Mouse (Mus musculus) testis, adult 2 months (tissue): ENCODE results near the gene Rab40c.

Experiments used
- CTCF ChIP-seq: fragments of 200-500 bp; IDR thresholded peaks from 2 replicates; pipeline ENCODE4 v1.5.1; 2012; ENCODE audit warnings: low read depth, mild to moderate bottlenecking, inconsistent platforms, low read length, moderate library complexity; ENCODE audit not compliant: control insufficient read depth, insufficient read depth, insufficient replicate concordance
- POLR2A ChIP-seq: fragments of 200-500 bp; IDR thresholded peaks from 2 replicates; pipeline ENCODE4 v1.6.1; 2012; ENCODE audit warnings: low read depth, mild to moderate bottlenecking, inconsistent platforms, low read length, moderate library complexity; ENCODE audit not compliant: control insufficient read depth

DNA sequence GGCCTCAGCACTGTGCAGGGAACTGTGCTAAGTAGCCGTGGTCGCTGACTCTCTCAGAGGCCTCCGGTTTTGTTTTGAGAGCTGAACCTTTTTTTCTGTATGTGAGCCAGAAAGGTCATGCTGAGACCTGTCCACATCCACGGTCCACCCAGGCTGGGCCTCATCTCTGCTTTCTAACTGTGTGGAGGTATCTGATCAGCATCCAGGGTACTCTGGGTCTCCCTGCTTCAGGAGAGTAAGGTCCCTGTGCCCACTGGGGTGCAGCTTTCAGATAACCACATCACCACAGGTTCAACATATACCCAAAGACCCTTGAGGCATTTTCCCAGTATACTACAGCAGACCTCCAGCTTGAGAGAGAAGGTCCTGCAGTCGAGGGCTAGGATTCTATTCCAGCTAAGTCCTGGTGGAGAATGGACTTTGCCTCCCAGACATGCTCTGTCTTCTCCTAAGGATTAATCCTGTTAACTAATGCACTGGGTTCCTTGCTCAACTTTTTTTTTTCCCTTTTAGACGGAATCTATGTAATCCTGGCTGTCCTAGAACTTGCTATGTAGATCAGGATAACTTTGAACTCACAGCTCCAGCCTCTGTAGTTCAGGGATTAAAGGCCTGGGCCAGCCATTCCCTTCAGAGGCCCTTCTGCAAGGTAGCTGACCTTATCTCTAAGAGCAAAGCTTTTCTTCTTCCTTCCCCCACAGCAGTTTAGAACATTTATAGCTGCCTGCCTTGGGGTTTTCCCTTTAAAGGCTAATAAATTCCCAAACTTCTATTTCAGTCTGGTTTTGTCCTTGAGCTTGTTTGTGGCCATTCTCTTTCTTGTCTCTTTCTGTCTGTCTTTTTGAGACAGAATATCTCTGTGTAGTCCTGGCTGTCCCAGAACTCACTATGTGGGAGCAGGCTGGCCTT is 57.6 kb downstream of the Rab40c start:
- TF ChIP-seq CTCF (no peak), POLR2A (no peak)
